Mouse (Mus musculus) embryonic facial prominence, embryonic 10.5 days (tissue): ENCODE data around the gene Prim2. TPM values are rescaled to one million over a fixed set of nuclear protein-coding genes. Genes with fewer than 3 reads are reported as not detected.

Source experiments
- DNase-seq: peaks from one replicate; pipeline ENCODE4 v3.0.0-alpha.2; 2017; ENCODE audit warnings: low spot score
- H3K27ac ChIP-seq: fragments of 300-500 bp; sonication (generic); replicated peaks from 2 replicates; pipeline ENCODE4 v1.5.1; 2016; ENCODE audit warnings: mild to moderate bottlenecking
- H3K27me3 ChIP-seq: fragments of 300-500 bp; sonication (generic); replicated peaks from 2 replicates; pipeline ENCODE4 v1.6.1; 2016; ENCODE audit warnings: low read depth, mild to moderate bottlenecking; ENCODE audit not compliant: poor library complexity, severe bottlenecking
- H3K36me3 ChIP-seq: fragments of 300-500 bp; sonication (generic); replicated peaks from 2 replicates; pipeline ENCODE4 v1.6.1; 2016; ENCODE audit warnings: mild to moderate bottlenecking, moderate library complexity
- H3K4me1 ChIP-seq: fragments of 300-500 bp; sonication (generic); 2 replicates; pipeline ENCODE4 v1.6.1; 2016
- H3K4me3 ChIP-seq: fragments of 300-500 bp; sonication (generic); 2 replicates; pipeline ENCODE4 v1.5.1; 2016; ENCODE audit warnings: mild to moderate bottlenecking, moderate library complexity
- H3K9me3 ChIP-seq: fragments of 300-500 bp; sonication (generic); 2 replicates; pipeline ENCODE4 v1.6.1; 2016; ENCODE audit warnings: mild to moderate bottlenecking
- WGBS: fragments of 180-500 bp; shearing (Covaris S2); methylation state at CpG from one replicate; pipeline ENCODE4 v1.1.7; 2016; 5-methylcytosine and 5-hydroxymethylcytosine counted together
- polyA plus RNA-seq: library from polyadenylated mRNA; unstranded; fragments of >200 nt; fragmentation: Nextera tagmentation; extraction: Ambion mirVana; gene quantifications from 2 replicates; pipeline ENCODE4 v1.2.1, GENCODE M21; 2016

Prim2 gene
- polyA plus RNA-seq, 1 experiment from 2014 or later = 55.5 TPM

DNA sequence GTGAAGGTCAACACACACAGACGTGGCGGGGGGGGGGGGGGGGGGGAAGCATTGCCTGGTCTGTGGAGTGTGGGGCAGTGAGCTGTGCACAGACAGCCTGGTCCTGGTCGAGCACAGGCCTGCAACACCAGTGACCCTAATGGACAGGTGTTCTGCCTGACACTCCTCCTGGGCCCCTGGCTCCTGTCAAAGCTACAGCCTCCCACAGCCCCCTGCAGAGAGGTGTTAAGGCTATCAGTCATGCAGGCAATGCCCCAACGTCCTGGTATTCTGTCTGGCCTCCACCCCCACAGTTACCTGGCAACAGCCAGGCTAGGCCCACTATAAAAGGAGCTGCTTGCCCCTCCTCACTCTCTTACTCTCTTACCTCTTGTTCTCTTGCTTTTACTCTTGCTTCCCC, 10.8 kb upstream of the Prim2 start:
- H3K27ac ChIP-seq = no peak overlapping the region
- H3K9me3 ChIP-seq = no peaks in the 10 kb centered on the region
- no peaks in the 10 kb centered on the region for H3K36me3 ChIP-seq
- no peak for DNase-seq
- no peaks in the 10 kb centered on the region for H3K4me1 ChIP-seq
- no peak overlapping the region for H3K4me3 ChIP-seq
- WGBS = 54% methylated on average over 4 of the region's 4 CpGs
- H3K27me3 ChIP-seq = no peaks in the 10 kb centered on the region

DNA sequence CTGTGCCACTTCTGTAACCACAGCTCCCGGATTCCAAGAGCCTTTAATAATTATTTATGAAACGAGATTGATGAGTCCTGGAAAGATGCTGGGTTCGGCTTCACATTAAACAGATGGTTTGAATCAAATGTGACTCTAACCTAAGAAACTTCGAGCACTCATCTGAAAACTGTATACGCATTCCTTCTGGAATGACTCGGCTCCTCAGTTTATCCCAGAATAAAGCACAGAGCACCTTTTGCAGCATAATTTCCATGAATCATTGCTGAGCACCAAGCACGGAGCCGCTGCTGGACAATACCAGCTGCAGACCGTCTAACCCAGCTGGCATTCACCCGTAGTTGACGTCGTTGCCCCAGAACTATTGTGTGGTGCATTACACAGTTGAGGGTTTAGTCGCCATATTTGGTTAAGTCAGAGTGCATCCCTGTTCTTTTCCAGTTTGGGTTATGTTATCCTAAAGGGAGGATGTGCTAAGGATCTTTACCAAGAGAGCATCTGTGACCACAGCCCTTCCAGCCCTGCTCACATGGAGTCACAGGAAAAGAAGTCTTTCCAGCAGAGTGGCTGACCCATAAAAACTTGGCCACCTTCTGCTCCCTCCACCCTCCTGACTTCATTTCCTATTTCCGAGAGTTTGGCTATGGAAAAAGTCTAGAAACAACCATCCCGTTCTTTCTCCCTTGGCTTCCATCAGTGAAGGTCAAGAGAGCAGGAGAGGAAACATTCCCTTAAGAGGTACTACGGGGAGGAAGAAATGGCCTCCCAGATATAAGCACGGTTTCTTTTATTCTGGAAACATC, 3.8 kb upstream of the Prim2 start:
- H3K4me3 ChIP-seq = no peak overlapping the region
- no peaks in the 10 kb centered on the region for H3K36me3 ChIP-seq
- 75% methylated on average over 17 of the region's 17 CpGs for WGBS
- no peak overlapping the region for H3K27ac ChIP-seq
- no peak for DNase-seq
- H3K4me1 ChIP-seq = peaks cover 10% of the 10 kb centered on the region
- no peaks in the 10 kb centered on the region for H3K27me3 ChIP-seq
- no peaks in the 10 kb centered on the region for H3K9me3 ChIP-seq

DNA sequence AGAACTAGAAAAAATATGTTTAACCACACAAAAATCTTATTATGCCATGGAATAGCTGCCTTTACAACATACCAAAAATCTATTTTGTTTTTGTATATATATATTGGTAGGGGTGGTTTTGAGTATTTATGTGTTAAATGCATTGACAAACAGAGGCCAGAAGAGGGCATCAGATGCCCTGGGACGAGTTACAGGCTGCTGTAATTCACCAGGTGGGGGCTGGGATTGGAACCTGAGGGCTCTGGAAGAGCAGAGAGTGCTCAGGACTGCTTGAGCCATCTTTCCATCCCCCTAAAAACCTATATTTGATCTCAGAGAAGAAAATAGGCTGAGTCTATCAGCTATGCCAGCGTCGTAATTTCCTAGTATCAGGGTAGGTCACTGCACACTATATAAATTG, 2.9 kb upstream of the Prim2 start:
- peak; percentile 48 for DNase-seq
- no peaks in the 10 kb centered on the region for H3K9me3 ChIP-seq
- peaks cover 12% of the 10 kb centered on the region for H3K4me1 ChIP-seq
- WGBS = 29% methylated on average over 3 of the region's 3 CpGs
- H3K27me3 ChIP-seq = no peaks in the 10 kb centered on the region
- H3K27ac ChIP-seq = no peak overlapping the region
- peaks cover 6% of the 10 kb centered on the region for H3K36me3 ChIP-seq
- H3K4me3 ChIP-seq = no peak overlapping the region

DNA sequence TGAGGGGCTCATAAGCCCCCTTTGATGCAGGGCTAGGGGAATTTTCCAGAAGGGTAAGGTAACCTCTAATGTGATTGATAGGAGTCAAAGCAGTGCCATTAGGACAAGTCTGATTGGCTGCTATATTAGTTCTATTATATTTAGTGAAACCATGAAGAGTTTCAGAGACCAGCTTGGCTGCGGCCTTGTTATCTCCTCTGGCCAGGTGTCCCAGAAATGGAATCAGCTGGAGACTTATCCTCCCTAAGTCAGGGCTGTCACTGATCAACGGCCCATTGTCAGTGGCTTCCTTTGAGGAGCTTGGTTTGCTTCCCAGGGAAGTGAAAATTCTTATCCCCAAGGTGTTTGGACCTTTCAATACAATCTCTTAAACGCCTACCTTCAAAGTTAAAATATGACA, 2.5 kb upstream of the Prim2 start:
- Histone ChIP-seq H3K4me1 (peaks cover 12% of the 10 kb centered on the region), H3K9me3 (no peaks in the 10 kb centered on the region), H3K4me3 (no peak overlapping the region), H3K27ac (no peak overlapping the region), H3K27me3 (no peaks in the 10 kb centered on the region), H3K36me3 (peaks cover 10% of the 10 kb centered on the region)
- 70% methylated on average over 3 of the region's 3 CpGs for WGBS
- no peak for DNase-seq

DNA sequence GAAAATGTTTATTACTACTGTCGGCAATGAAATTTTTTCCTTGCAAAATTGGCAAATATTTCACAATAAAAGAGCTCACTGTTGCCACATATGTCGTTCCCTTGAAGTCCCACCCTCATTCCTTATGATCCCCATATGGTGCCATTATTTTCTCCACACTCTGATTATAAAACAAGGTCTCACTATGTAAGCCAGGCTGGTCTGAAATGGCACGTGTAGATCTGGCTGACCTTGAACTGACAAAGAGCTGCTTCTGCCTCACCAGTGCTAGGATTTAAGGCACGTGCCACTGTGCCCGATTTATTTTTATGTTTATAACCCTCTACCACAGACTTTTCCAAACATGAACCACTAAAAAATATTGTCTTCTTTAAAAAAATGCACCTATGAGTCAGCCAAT, 1.8 kb upstream of the Prim2 start:
- H3K27me3 ChIP-seq = no peaks in the 10 kb centered on the region
- H3K4me1 ChIP-seq = peaks cover 12% of the 10 kb centered on the region
- H3K4me3 ChIP-seq = no peak overlapping the region
- peaks cover 16% of the 10 kb centered on the region for H3K36me3 ChIP-seq
- no peak overlapping the region for H3K27ac ChIP-seq
- DNase-seq = no peak
- 79% methylated on average over 5 of the region's 5 CpGs for WGBS
- no peaks in the 10 kb centered on the region for H3K9me3 ChIP-seq

DNA sequence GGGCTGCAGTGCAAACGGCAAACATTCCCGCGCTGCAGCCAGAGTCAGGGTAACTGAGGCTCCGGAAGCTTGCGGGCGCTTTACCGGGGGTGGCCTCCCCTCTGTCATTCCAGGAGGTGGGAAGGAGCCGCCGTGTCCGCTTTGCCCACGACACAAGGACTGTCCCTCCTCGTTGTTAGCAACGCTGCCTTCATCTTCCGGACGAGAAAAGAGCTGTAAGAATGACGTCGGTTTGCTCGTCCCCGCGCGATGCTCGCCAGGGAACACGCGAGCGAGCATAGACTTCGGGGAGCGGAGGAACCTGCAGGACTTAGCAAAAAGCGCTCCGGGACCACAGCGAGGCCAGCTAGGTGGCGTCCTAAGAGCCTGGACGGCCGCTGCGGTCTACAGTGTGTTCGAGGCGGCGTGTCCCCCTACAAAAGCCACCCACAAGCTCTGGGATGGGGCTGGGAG, 595 bp upstream of the Prim2 start:
- Histone ChIP-seq H3K27me3 (no peaks in the 10 kb centered on the region), H3K27ac (peak overlapping the region; percentile 87), H3K4me3 (peak overlapping the region; percentile 87), H3K36me3 (peaks cover 28% of the 10 kb centered on the region), H3K4me1 (peaks cover 12% of the 10 kb centered on the region), H3K9me3 (no peaks in the 10 kb centered on the region)
- DNase-seq = peak; percentile 81
- WGBS = under 1% methylated on average over 37 of the region's 37 CpGs

DNA sequence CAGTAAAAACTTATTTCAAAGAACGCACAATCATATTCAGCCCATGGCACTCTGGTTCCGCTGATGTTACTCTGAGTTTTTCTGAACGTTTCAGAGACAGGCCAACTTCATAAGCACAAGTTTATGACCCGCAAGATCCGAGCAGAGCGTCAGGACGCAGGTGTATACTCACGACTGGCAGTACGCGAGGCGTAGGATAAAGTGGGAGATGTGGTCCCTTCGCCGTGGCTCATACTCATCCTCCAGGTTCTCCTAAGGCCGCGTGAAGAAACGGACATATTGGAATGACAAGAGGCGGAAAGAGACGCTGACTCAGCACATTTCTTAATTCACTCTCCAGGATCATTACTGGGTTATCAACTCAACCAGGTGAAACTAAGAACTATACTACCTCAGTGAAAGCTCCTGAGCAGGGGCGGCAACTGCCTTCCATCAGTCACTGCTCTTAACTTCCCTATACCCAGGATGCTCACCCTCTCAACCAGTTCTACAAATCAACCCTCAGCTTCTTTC, 5.9 kb downstream of the Prim2 start:
- peaks cover 81% of the 10 kb centered on the region for H3K36me3 ChIP-seq
- no peak for DNase-seq
- H3K27ac ChIP-seq = no peak overlapping the region
- no peaks in the 10 kb centered on the region for H3K9me3 ChIP-seq
- peaks cover 5% of the 10 kb centered on the region for H3K4me1 ChIP-seq
- WGBS = 89% methylated on average over 19 of the region's 19 CpGs
- no peak overlapping the region for H3K4me3 ChIP-seq
- no peaks in the 10 kb centered on the region for H3K27me3 ChIP-seq

DNA sequence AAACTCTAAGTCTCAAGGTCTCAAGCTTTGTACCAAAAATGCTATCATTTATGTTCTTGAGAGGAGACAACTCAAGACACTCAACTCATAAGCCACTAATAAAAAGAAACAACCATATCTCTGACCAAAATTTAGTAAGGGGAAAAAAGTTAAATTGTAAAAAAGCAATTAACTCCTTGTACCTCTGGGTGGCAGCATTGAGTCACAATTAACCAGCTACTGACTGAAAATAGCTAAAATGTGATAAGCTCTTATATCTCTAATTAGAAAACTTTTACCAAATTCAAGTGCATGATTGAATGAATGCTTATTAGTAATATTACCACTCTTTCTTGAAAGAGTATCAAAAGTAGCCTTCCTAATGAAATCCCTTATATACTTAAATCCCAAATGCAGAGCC, 6.4 kb downstream of the Prim2 start:
- Histone ChIP-seq H3K9me3 (no peaks in the 10 kb centered on the region), H3K27ac (no peak overlapping the region), H3K27me3 (no peaks in the 10 kb centered on the region), H3K4me3 (no peak overlapping the region), H3K4me1 (no peaks in the 10 kb centered on the region), H3K36me3 (peaks cover 84% of the 10 kb centered on the region)
- DNase-seq = no peak

DNA sequence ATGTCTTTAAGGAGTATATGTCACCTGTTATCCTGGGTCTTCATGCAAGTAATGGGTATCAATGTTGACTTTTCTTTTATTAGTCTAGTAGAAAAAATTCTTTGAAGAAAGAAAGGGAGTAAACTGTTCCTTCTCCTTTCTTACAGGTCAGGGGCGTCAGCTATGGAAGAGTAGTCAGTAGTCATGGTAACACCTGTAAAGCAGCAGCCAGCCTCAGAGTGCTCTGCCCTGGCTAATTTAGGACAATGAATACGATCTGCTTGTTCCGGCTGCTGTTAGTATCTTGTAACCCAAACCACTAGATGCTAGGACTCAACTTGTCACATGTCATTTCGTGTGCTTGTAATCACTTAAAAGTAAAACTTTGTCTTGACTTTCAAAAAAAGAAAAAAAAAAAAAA, 11.3 kb downstream of the Prim2 start:
- Histone ChIP-seq H3K4me1 (no peaks in the 10 kb centered on the region), H3K27ac (no peak overlapping the region), H3K36me3 (peaks cover 74% of the 10 kb centered on the region), H3K9me3 (no peaks in the 10 kb centered on the region), H3K27me3 (no peaks in the 10 kb centered on the region), H3K4me3 (no peak overlapping the region)
- 83% methylated on average over 4 of the region's 4 CpGs for WGBS
- no peak for DNase-seq

DNA sequence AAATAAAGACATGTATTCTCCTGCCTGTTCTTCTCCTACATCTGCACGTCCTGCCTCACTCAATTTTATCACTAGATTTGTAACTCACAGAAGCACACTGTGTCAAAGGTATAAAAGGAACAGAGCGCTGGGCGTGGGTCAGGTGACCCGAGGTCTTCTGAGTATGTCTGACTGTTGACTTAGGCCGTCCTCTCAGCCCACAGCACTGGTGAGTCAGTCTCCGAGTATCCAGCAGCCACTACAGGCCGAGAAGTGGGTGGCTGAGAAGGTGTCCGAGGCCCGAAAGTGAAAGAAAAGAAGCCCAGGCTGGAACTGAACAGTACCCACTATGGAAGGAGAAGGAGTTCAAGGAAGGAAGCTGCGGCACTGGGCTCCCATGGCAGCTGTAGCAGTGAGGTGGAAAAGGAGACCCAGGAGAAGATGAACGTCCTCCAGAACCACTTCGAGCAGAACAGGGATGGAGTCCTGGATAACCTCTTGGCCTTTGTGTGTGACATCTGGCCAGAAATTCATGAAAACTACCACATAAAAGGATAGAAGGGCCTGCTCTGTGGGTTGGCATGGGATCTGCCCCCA, 11.9 kb downstream of the Prim2 start:
- Histone ChIP-seq H3K4me1 (no peaks in the 10 kb centered on the region), H3K4me3 (no peak overlapping the region), H3K27me3 (no peaks in the 10 kb centered on the region), H3K9me3 (no peaks in the 10 kb centered on the region), H3K36me3 (peaks cover 78% of the 10 kb centered on the region), H3K27ac (no peak overlapping the region)
- DNase-seq = no peak
- WGBS = 90% methylated on average over 12 of the region's 12 CpGs

DNA sequence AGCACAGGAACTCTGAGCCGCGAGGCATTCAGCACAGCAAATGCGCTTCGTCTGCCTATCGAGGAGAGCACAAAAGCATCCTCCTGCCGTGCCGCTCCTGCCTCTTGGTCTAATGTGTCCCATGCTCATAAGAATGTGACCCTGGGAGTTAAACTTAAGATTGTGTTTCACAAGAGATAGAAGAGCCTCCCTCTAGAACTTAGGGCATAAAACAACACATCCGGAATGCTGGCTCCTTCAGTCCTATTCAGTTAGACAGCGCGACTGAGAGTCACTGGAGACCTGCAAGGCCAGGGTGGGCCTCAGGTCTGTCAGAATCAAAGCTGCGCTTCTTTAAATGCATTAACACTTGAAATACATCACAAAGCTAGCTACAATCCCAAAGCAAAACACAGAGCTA, 18.7 kb downstream of the Prim2 start:
- no peaks in the 10 kb centered on the region for H3K27me3 ChIP-seq
- peaks cover 73% of the 10 kb centered on the region for H3K36me3 ChIP-seq
- H3K9me3 ChIP-seq = no peaks in the 10 kb centered on the region
- no peak overlapping the region for H3K27ac ChIP-seq
- H3K4me3 ChIP-seq = no peak overlapping the region
- no peaks in the 10 kb centered on the region for H3K4me1 ChIP-seq
- 93% methylated on average over 11 of the region's 11 CpGs for WGBS
- no peak for DNase-seq

DNA sequence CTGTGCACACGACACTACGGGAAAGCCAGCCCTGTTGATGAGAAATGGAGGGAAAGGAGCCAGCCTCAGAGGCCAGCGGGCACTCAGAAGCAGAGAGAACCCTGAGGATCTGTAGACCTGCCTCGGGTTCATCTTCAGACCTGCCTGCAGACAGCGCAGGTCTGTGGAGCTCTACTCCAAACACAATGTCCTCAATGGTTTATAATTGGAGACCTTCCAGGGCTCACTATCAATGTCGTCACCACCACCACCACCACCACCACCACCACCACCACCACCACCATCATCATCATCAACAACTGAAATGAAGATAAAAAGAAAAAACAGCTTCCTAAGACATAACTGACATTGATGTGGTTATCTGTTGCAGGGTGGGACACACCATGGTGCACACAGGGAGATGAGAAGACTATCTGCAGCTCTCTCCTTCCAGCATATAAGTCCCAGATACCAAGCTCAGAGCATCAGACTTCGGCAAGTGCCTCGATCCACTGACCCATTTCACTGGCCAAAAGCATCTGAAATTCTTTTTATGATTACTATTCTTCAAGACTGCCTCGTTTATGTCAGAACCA, 20.0 kb downstream of the Prim2 start:
- Histone ChIP-seq H3K27ac (no peak overlapping the region), H3K9me3 (no peaks in the 10 kb centered on the region), H3K36me3 (peaks cover 67% of the 10 kb centered on the region), H3K27me3 (no peaks in the 10 kb centered on the region), H3K4me1 (no peaks in the 10 kb centered on the region), H3K4me3 (no peak overlapping the region)
- DNase-seq = no peak
- 95% methylated on average over 9 of the region's 9 CpGs for WGBS

DNA sequence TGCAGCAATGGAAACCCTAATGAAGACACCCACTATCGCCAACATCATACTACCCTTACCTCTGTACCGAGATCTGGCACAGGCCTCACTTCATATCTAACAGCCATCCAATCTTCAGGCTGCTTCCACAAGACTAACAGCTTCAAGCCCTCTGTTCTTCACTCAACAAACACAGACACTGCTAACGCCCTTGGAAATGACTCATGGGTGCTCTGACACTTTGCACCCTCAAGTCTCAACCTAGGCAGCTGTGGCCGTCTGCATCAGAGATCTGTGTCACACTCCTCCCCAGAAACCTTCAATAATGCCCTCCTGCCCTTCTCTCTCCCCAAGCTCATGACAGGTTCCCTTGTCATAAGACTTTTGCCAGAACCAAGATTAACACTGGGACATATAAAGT, 20.6 kb downstream of the Prim2 start:
- H3K27ac ChIP-seq = no peak overlapping the region
- H3K4me1 ChIP-seq = no peaks in the 10 kb centered on the region
- no peaks in the 10 kb centered on the region for H3K27me3 ChIP-seq
- DNase-seq = no peak
- no peak overlapping the region for H3K4me3 ChIP-seq
- 92% methylated on average over 4 of the region's 4 CpGs for WGBS
- peaks cover 69% of the 10 kb centered on the region for H3K36me3 ChIP-seq
- no peaks in the 10 kb centered on the region for H3K9me3 ChIP-seq
